Mouse (Mus musculus) monocyte, adult 5-6 weeks (primary cell): ENCODE measurements around the gene Smok3b. TPM values are rescaled to one million over a fixed set of nuclear protein-coding genes. Genes with fewer than 3 reads are reported as not detected.
"Not testable (repeated sequence)": the region's sequence is repeated elsewhere in the genome, so short reads cannot be mapped to it uniquely, and the experiment has no call there.

Source experiments
- ATAC-seq: fragments of 153-309, 156-312 bp; replicated peaks from 2 replicates; pipeline ENCODE4 v1.8.0; 2017; ENCODE audit warnings: mild to moderate bottlenecking; ENCODE audit not compliant: low TSS enrichment, insufficient number of reproducible peaks, severe bottlenecking, poor library complexity, low FRiP score
- total RNA-seq: library from RNA; stranded (forward); fragments of 200-1000, 200-491, 200-594 nt; gene quantifications from 3 replicates; pipeline ENCODE4 v1.2.3, GENCODE M21; 2017

Gene Smok3b
- total RNA-seq = not detected in 3 replicates

DNA sequence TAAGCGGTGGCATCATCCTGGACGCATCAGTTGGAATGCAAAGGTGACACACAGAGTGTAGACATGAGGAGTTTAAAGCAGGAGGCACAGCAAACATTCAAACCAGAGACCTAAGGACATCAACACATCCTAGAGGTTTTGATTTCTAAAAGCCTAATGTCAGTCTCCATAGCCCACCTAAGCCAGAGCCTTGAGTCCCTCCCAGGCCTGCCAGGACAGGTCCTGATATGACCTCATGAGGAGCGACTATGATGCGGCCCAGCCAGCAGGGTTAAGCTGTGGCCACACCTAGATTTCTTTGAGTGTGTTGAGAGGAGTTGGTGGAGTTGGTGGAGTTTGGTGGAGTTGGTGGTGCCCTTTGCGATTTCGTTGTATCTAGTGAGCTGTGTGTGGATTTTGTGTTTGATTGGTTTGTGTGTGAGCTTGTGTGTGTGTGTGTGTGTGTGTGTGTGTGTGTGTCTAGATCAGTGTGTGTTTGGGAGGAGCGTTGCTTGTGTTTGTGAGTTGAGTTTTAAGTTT, at the start of gene Smok3b, which contains the start of gene Smok3a:
Smok3b (plus strand) TSS at position 469 of the 519 bp plus-strand sequence.
Smok3a (plus strand) TSS at position 301 of the 519 bp plus-strand sequence.
- ATAC-seq = not testable (repeated sequence)

DNA sequence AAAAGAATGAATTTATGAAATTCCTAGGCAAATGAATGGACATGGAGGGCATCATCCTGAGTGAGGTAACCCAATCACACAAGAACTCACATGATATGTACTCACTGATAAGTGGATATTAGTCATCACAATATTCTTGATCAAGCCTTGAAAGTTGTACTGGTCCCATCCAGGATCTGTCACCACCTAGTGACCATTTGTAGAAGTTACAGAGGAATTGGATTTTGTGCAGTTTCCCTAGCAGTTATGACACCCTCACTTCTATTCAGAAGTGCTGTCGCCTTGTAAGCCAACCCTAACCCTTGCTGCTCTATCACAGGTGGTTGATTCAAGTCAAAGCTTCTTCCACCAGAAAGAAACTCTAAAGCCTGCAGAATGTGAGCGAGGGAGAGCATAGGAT, 48.1 kb upstream of the Smok3b start:
- no peak for ATAC-seq

DNA sequence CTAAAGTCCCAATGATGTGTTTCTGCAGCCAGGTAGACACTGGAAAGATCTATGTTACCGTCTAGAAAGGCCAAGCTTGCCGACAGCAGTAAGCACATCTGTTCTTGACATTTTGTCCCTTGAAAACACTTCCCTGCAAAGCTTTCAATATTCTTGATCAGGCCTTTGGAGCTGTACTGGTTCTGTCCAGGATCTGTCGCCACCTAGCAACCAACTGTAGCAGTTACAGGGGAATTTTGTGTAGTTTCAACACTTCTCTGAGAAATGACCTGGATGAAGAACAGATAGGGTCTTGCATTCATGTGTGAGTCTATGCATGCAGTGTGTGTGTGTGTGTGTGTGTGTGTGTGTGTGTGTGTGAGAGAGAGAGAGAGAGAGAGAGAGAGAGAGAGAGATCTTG, 47.5 kb upstream of the Smok3b start:
- no peak for ATAC-seq

DNA sequence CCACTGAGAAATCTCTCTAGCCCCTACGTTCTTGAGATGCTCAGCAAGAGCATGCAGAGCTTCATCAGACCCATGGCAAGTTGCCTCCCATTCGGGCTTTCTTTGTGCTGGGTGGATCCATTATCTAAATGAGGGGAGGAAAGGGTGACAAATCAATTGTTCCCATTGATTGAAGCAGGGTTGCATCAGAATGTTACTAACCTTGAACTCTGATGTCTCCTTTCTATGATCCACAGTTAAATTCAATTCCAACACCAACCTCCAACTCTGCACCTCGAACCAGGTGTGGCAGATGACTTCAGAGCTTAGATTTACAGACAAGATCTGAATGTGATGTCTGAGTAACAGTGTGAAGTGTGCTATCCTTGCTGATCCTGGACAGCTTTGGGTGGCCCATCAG, 46.5 kb upstream of the Smok3b start:
- no peak for ATAC-seq

DNA sequence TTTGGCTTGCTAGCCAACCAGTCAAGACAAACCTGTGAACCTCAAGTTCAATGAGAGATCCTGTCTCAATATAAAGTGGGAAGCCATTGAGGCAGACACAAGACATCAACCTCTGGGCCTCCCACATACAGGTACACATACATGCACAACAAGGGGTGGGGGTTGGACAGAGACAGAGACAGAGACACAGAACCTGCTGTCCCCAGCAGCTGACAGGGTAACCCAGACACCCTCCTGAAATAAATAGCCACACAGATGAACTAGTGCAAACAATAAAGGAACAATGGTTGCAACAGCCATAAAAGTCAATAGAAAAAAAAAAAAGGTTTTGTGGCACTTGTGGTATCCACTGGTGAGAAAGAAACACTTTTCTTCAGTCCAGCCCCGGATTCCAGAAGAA, 45.8 kb upstream of the Smok3b start:
- no peak for ATAC-seq

DNA sequence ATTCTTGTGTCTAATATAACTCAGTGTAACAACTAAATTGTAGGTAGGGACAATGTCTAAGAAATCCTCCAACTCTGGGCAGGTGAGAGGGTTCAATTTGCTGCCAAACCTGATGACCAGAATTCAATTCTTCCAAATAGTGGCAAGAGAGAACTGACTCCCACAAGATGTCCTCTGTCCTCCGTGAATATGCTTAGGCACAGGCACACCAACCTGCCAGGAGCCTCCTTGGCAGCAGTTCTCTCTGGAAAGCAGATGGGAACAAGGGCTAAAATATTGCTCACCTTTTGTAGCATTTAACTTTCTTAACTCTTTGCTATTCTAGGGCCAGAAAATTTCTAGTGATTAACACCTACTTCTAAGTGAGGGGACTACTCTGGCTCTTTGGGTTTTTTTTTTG, 43.9 kb upstream of the Smok3b start:
- no peak for ATAC-seq

DNA sequence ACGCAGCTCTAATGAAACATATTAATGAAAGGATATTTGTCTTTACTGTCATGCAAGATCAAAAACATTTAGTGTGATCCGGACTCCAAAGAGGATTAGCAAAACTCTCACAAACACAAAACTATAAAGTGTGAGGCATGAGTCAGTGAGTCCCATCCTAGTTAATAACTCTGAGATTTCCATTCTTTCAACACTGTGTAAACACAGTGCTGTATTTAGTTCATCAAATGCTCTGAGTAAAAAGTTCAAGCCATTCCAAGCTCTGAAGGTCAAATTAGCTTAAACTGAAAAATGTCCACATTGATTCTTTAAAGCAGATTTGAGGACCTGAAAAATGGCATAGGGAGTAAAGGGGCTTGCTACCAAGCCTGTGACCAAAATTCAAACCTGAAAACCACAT, 42.1 kb upstream of the Smok3b start:
- ATAC-seq = no peak

DNA sequence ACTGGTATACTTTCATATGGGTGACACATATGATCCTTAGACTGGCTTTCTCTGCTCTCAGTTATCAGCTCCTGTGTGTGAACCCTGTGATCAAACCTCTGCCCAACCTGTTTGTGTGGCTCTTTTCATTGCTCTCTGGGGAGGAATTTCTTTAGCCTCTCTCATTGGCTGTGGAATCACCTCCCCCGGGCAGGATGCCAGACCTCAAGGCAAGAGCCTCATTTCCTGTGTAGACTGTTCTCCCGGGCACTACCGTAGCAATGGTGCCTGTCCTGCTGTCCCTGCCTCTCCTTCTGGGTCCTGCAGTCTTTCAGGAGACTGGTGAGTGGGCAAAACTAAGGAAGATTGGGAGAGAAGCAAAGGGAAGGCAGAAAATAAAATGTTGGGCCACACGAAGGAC, 39.9 kb upstream of the Smok3b start, which contains the start of gene Azgp1:
Azgp1 (plus strand) TSS at position 221 of the 400 bp plus-strand sequence.
- no peak for ATAC-seq

DNA sequence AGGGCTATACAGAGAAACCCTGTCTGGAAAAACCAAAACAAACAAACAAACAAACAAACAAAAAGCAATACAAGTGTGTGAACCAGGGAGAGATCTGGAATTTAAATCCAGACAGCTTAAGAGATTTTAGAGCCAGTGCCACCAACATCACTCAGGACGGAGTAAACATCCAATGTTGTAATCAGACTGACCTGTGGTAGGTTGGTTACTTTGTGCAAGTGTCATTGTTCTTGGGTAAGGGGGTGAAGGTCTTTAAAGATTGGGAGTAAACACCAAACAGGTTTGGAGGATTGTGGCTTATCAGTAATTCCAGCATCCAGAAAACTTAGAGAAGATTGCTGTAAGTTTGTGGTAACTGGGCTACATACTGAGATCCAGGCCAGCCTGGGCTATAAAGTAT, 34.9 kb upstream of the Smok3b start:
- no peak for ATAC-seq

DNA sequence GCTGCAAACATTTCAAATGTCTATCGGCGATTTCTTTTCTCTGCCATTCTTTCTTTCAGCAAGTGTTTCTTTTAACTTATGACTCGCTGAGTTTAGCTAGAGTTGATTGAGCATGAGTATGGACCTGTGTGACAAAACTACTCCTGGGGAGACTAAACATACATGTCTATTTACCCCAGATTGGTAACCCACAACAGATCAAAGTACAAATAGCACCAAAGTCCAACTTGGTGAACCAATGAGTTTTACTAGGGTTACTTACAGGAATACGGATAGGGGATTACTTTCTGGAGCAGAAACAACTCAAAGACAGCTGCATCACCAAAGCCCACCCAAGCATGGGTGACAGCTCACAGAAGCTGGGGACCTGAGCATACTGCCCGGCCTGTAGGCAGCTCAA, 11.8 kb upstream of the Smok3b start:
- no peak for ATAC-seq

DNA sequence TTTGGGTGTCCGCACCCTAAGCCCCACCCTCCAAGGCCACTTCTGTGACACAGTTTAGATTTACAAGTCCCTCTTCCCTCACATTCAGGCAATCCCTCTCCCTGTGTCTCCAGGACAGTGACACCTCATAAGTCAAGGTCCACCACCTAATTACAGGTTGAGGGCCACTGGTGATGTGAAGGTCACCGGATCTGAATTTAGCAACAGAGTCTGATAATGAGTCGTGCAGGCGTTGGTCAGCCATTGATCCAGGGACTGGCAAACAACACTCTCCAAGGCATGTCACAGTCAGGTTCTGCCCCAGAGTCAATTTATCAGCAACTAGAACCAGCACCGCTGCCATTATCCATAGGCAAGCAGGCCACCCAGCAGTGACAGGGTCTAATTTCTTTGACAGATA, 8.8 kb upstream of the Smok3b start:
- no peak for ATAC-seq

DNA sequence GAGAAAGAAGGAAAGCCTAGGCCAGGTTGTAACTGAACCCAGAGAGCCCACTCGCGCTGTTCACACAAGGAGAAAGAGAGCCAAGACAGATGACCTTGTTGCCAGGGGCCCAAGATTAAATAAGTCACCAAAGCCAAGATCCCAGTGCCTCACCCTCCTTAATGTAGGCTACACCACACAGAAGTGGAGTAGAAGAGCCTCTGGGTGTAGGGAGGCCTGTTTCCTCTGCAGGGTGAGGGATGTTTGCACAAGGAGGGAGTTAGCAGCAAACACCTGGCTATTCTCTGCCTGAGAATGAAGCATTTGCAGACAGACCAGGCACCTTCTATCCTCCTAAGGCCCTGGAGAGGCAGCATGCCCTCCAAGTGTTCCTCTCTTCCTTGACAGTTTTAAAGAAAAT, 4.7 kb upstream of the Smok3b start:
- no peak for ATAC-seq

DNA sequence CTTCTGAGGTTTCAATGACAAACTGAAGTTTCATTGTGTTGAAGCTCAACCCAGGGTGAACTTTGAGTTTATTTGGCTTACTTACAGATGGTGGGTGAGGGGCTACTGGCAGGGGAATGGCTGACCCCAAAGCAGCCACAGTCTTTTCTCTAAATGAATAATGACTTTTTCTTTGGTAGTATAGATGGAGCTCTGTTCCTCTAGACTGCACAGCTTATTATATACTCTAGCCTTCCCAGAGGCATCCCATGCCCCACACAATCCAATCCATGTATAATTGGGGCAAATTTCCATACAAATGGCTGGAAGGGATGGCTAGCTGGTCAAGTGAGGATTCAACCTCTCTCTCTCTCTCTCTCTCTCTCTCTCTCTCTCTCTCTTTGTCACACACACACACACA, 4.2 kb upstream of the Smok3b start:
- ATAC-seq = no peak

DNA sequence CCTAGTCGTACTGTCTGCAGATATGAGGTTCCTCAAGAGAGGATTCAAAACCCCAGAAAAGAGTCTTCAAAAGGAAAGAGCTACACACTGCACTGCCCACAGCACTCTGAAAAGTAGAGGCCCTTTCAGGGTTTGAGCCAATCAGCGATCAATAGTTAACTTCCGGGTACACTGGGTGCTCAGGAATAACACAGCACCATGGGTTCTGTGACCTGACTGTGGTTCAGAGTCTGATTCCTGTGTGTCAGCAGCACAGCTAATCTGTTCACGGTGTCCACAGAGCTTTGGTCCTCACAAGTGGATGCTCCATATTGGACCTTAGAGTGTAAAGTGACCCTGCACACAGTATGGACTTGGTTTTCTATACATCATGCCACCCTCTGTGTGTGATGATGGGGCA, 1.7 kb upstream of the Smok3b start:
- not testable (repeated sequence) for ATAC-seq

DNA sequence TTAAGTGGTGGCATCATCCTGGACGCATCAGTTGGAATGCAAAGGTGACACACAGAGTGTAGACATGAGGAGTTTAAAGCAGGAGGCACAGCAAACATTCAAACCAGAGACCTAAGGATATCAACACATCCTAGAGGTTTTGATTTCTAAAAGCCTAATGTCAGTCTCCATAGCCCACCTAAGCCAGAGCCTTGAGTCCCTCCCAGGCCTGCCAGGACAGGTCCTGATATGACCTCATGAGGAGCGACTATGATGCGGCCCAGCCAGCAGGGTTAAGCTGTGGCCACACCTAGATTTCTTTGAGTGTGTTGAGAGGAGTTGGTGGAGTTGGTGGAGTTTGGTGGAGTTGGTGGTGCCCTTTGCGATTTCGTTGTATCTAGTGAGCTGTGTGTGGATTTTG, 31.7 kb downstream of the Smok3b start, which contains the start of gene Smok3c:
Smok3c (plus strand) TSS at position 301 of the 400 bp plus-strand sequence.
- ATAC-seq = not testable (repeated sequence)

DNA sequence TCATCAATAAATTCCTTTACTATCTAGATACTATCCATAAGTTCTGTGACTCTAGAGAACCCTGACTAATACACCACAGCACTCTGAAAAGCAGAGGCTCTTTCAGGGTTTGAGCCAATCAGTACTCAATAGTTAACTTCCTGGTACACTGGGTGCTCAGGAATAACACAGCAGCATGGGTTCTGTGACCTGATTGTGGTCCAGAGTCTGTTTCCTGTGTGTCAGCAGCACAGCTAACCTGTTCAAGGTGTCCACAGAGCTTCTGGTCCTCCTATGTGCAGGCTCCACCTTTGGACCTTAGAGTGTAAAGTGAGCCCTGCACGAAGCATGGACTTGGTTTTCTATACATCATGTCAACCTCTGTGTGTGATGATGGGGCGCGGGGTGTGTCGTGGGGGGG, 52.6 kb downstream of the Smok3b start:
- ATAC-seq = no peak

DNA sequence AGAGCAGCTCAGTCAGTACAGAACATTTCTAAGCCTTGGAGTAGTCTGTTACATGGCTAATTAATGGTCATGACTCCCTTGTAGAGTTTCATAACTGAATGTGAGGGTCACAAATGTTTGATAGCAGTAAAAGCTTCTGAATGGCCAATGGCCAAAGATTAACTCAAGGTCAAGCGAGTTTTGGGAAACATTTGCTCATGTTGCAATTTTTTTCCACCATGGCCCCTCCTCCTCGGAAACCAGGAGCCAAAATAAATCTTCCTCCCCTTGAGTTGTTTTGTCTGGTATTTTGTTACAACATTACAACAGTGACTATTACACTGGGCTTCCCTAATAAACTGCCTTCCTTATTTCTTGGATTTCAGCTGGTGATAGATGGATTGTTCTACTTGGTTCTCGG, 54.5 kb downstream of the Smok3b start:
- no peak for ATAC-seq

DNA sequence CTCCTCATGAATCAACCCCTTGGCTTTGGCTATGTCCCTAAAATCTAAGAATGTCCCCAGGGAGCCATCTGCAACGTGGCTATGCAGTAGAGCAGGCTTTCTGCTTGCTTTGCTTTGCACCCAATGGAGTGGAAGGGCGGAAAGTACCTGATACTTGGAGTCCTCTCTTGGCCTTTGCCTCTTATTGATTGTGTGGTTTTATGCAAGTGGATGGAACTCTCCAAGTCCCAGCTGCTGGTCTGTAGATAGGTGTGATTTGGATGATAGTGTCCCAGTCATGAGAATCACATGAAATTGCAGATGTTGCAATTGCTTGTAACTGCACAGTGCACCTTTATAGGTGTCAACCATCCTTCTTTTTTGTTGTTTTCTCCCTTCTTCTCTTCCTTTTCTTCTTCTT, 54.9 kb downstream of the Smok3b start:
- ATAC-seq = no peak

DNA sequence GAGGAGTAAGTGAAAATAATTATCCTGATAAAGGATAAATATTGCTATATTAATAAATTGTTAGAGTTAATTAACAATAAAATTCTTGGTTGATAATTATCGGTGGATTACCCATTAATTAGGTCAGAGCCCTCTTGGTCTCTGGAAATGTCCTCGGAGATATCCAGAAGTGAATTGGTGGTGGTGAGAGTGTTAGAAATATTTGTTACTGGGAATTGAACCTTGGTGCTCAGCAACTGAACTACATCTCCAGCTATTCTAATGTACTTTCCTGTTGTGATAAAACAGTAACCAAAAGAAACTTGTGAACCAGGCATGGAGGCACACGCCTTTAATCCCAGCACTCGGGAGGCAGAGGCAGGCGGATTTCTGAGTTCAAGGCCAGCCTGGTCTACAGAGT, 59.2 kb downstream of the Smok3b start:
- no peak for ATAC-seq

DNA sequence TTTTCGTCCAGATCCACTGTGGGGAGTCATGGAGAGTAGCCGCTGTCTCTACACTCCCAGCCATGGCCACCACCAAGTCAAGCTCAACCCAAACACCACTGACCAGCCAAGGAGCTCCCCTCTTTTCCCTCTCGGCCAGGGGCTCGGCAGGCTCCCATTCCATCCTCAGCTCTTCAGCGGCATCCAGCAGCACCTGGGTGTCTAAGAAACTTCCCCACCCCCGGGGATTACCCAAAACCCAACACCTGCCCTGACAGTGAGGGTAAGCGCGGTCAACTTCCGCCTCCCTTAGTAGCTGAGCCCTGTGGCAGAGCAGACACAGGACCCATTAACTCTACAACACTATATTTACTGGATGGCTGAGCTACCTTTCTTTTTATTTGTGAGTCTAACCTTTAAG, 60.2 kb downstream of the Smok3b start:
- ATAC-seq = no peak

DNA sequence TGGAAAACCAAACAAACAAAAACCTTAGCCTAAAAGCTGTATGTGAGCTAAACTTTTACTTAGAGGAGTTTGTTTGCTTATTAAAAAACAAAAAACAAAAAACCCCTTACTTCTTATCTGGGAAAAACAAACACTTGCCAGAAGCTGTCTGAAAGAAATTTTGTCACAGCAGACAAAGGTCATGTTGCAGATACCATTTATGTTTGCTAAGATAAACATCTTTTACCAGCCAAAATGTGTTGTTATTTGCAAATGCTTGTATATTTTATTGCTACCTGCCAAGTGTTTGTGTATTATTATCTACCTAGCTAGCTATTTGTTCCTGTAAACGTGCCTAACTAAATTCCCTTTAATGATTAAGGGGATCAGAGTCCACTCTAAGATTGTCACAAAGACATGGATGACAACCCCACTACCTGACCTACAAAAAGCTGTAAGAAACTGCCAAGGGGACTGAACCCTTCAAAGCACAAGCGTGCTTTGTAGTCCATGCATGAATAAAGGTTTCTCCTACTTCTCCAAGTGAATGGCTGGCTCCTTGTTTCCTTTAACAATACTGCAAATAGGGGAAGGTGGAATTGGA, 62.2 kb downstream of the Smok3b start:
- ATAC-seq = no peak
